Mouse (Mus musculus): ENCODE measurements at regions not wholly inside any gene's neighbourhood (a gene's known extent, or its start where the extent isn't known, plus 50 kb on each side); places are given as distances from the start of the nearest gene placed in this dataset.

GRCm38 (mm10) chr11:56442381-56442780 is 401.6 kb upstream of the Nmur2 start:
- no peak for DNase-seq (ENCODE audit: low spot score in 2 of 2)

- DNase-seq (ENCODE audit: low spot score in 2 of 2): no peak
Measured at GRCm38 (mm10) chr11:56441071-56441470, 400.3 kb upstream of the Nmur2 start.

GRCm38 (mm10) chr11:56431089-56431488 is 390.3 kb upstream of the Nmur2 start:
- DNase-seq (ENCODE audit: low spot score in 2 of 2): no peak

- no peak for DNase-seq (ENCODE audit: low spot score in 2 of 2)
Measured at GRCm38 (mm10) chr11:56384761-56385160, 344.0 kb upstream of the Nmur2 start.

GRCm38 (mm10) chr11:56377535-56377934 is 336.7 kb upstream of the Nmur2 start:
- no peak for DNase-seq (ENCODE audit: low spot score in 2 of 2)

GRCm38 (mm10) chr11:56374329-56374728 is 333.5 kb upstream of the Nmur2 start:
- no peak for DNase-seq (ENCODE audit: low spot score in 2 of 2)

GRCm38 (mm10) chr11:56373624-56374023 is 332.8 kb upstream of the Nmur2 start:
- no peak for DNase-seq (ENCODE audit: low spot score in 2 of 2)

- no peak for DNase-seq (ENCODE audit: low spot score in 2 of 2)
Measured at GRCm38 (mm10) chr11:56357690-56358089, 316.9 kb upstream of the Nmur2 start.

- DNase-seq (ENCODE audit: low spot score in 2 of 2): no peak
Measured at GRCm38 (mm10) chr11:56351798-56352366, 311.1 kb upstream of the Nmur2 start.

GRCm38 (mm10) chr11:56351231-56351630 is 310.4 kb upstream of the Nmur2 start:
- DNase-seq (ENCODE audit: low spot score in 2 of 2): no peak

GRCm38 (mm10) chr11:56349766-56350165 is 309.0 kb upstream of the Nmur2 start:
- DNase-seq (ENCODE audit: low spot score in 2 of 2): no peak

GRCm38 (mm10) chr11:56348408-56348807 is 307.6 kb upstream of the Nmur2 start:
- DNase-seq (ENCODE audit: low spot score in 2 of 2): no peak

GRCm38 (mm10) chr11:56343083-56343482 is 302.3 kb upstream of the Nmur2 start:
- no peak for DNase-seq (ENCODE audit: low spot score in 2 of 2)

GRCm38 (mm10) chr11:56341731-56342130 is 300.9 kb upstream of the Nmur2 start:
- DNase-seq (ENCODE audit: low spot score in 2 of 2): no peak

GRCm38 (mm10) chr11:56341040-56341439 is 300.2 kb upstream of the Nmur2 start:
- no peak for DNase-seq (ENCODE audit: low spot score in 2 of 2)

GRCm38 (mm10) chr11:56338511-56338910 is 297.7 kb upstream of the Nmur2 start:
- DNase-seq (ENCODE audit: low spot score in 2 of 2): no peak

- DNase-seq (ENCODE audit: low spot score in 2 of 2): peak; percentile 32 to 55
Measured at GRCm38 (mm10) chr11:56335937-56336336, 295.1 kb upstream of the Nmur2 start.

- no peak for DNase-seq (ENCODE audit: low spot score in 2 of 2)
Measured at GRCm38 (mm10) chr11:56320293-56320692, 279.5 kb upstream of the Nmur2 start.

GRCm38 (mm10) chr11:56315221-56315987 is 274.6 kb upstream of the Nmur2 start:
- no peak for DNase-seq (ENCODE audit: low spot score in 2 of 2)

- no peak for DNase-seq (ENCODE audit: low spot score in 2 of 2)
Measured at GRCm38 (mm10) chr11:56309549-56309948, 268.7 kb upstream of the Nmur2 start.

GRCm38 (mm10) chr11:56308383-56309105 is 267.7 kb upstream of the Nmur2 start:
- DNase-seq (ENCODE audit: low spot score in 2 of 2): no peak

- DNase-seq (ENCODE audit: low spot score in 2 of 2): no peak
Measured at GRCm38 (mm10) chr11:56307051-56307450, 266.2 kb upstream of the Nmur2 start.

Data from layer of hippocampus, adult 8-10 months (tissue).